ENCODE assay signal across 8 mouse cellular contexts in genomic region chr14:25401104-25401963, GRCm38 (mm10). TPM values are rescaled to one million over a fixed set of nuclear protein-coding genes. Genes with fewer than 3 reads are reported as not detected.
DNase-seq lines count a peak whose midpoint lies in the region; ATAC-seq and TF ChIP-seq lines count a peak whose summit lies in the region.
"Had no signal": no experiment of that assay in that cellular context is flagged by ENCODE, and none has a peak within 500 bp of the region (broad histone marks: within the 10 kb centered on the region; RNA-seq: fewer than 3 reads in every experiment).

No protein-coding gene starts in this region.

- no peak overlapping the region for H3K4me2 ChIP-seq in lung, postnatal 0 days (replicated peaks; ENCODE audit: low read depth, low read length)

- peak; percentile 16 for DNase-seq in ZHBTc4 (ENCODE audit: low read depth, low spot score)
- DNase-seq in embryonic facial prominence, embryonic 10.5 days (ENCODE audit: low spot score), result no peak
- DNase-seq in heart, postnatal 36 days, result peak; percentile 38 to 49
- DNase-seq in lung, postnatal 0 days (ENCODE audit: low spot score), result peak; percentile 78
- DNase-seq in right cerebral cortex, postnatal 25 days, result no peak
- no peak for DNase-seq in Muller cell, postnatal 12 days (ENCODE audit: inconsistent ontology term)
- DNase-seq in right cerebral cortex, postnatal 36 days (ENCODE audit: low spot score in 2 of 2), result no peak
- DNase-seq: cerebellum, adult 11-12 months had no signal

- H3K9ac ChIP-seq in lung, postnatal 0 days (replicated peaks; ENCODE audit: low read depth), result no peak overlapping the region

- no peaks in the 10 kb centered on the region for H3K9me3 ChIP-seq in embryonic facial prominence, embryonic 10.5 days
- H3K9me3 ChIP-seq in lung, postnatal 0 days (ENCODE audit: low read length), result no peaks in the 10 kb centered on the region

- intact Hi-C loops in heart, postnatal 36 days (cut with DNase I), result no loop called here

- WGBS in embryonic facial prominence, embryonic 10.5 days, result 86% methylated on average over 19 of the region's 19 CpGs
- 64% methylated on average over 19 of the region's 19 CpGs for WGBS in lung, postnatal 0 days

- peak; percentile 97 for TF ChIP-seq EP300 in lung, postnatal 0 days (IDR thresholded peaks at IDR 0.05)

- peak; percentile 90 for ATAC-seq in lung, postnatal 0 days

- TF ChIP-seq CTCF in lung, postnatal 0 days (IDR thresholded peaks at IDR 0.05), result peak; percentile 26; the same call in 1 of the 2 replicates

- peaks cover 54% of the 10 kb centered on the region for H3K4me1 ChIP-seq in embryonic facial prominence, embryonic 10.5 days
- peaks cover 4% of the 10 kb centered on the region; the same call in 1 of the 2 replicates for H3K4me1 ChIP-seq in lung, postnatal 0 days (ENCODE audit: insufficient read depth, low read depth, low read length)

- H3K27ac ChIP-seq in embryonic facial prominence, embryonic 10.5 days (replicated peaks), result peak overlapping the region; percentile 64; the same call in 1 of the 2 replicates
- peak overlapping the region; percentile 76 for H3K27ac ChIP-seq in lung, postnatal 0 days (ENCODE audit: low read length)

- no peaks in the 10 kb centered on the region for H3K36me3 ChIP-seq in embryonic facial prominence, embryonic 10.5 days (replicated peaks)
- no peaks in the 10 kb centered on the region for H3K36me3 ChIP-seq in lung, postnatal 0 days (ENCODE audit: insufficient read depth, low read length)

- H3K27me3 ChIP-seq in embryonic facial prominence, embryonic 10.5 days (replicated peaks; ENCODE audit: low read depth, poor library complexity, severe bottlenecking), result peaks cover 8% of the 10 kb centered on the region; the same call in 1 of the 2 replicates
- no peaks in the 10 kb centered on the region for H3K27me3 ChIP-seq in lung, postnatal 0 days (replicated peaks; ENCODE audit: insufficient read depth, low read length)

- no peak overlapping the region for H3K4me3 ChIP-seq in embryonic facial prominence, embryonic 10.5 days
- H3K4me3 ChIP-seq in lung, postnatal 0 days (ENCODE audit: low read depth, low read length), result no peak overlapping the region

RNA-seq across cellular contexts. Expression of gene Zmiz1, which starts 57.7 kb away (rescaled TPM):
- polyA plus RNA-seq in embryonic facial prominence, embryonic 10.5 days (2016; fragmentation: Nextera tagmentation; extraction: Ambion mirVana), result 42.8 and 45.6 TPM in 2 replicates
- total RNA-seq in heart, postnatal 36 days (2021), result 10 to 100 TPM; 38.8 to 41.7 TPM
- 18.0 and 20.2 TPM in 2 replicates for polyA plus RNA-seq in lung, postnatal 0 days (2015; fragmentation: Nextera tagmentation; extraction: Ambion mirVana)

Comparison
In these comparisons a context has a peak if more than half of its experiments do, and no peak if none do; other contexts are left out.
1. DNase-seq: peak in ZHBTc4 (single experiment), heart, postnatal 36 days (2 of 2) and lung, postnatal 0 days (single experiment); none in embryonic facial prominence, embryonic 10.5 days (single experiment), right cerebral cortex, postnatal 25 days (single experiment), Muller cell, postnatal 12 days (single experiment) and right cerebral cortex, postnatal 36 days (0 of 2).